Mouse (Mus musculus) testis, adult 2 months (tissue): ENCODE results near the gene Map2k4. TPM values are rescaled to one million over a fixed set of nuclear protein-coding genes. Genes with fewer than 3 reads are reported as not detected.

ENCODE experiments used
- H3K27ac ChIP-seq: fragments of 200-500 bp; 2 replicates; pipeline ENCODE4 v1.5.1; 2012; ENCODE audit warnings: low read depth, low read length; ENCODE audit not compliant: control insufficient read depth, insufficient read depth
- H3K27me3 ChIP-seq: fragments of 200-500 bp; 2 replicates; pipeline ENCODE4 v1.6.1; 2012; ENCODE audit warnings: mild to moderate bottlenecking, low read length, moderate library complexity; ENCODE audit not compliant: control insufficient read depth, insufficient read depth
- H3K36me3 ChIP-seq: fragments of 200-500 bp; 2 replicates; pipeline ENCODE4 v1.6.1; 2012; ENCODE audit warnings: mild to moderate bottlenecking, low read length; ENCODE audit not compliant: control insufficient read depth, insufficient read depth
- H3K4me1 ChIP-seq: fragments of 200-500 bp; 2 replicates; pipeline ENCODE4 v1.6.1; 2012; ENCODE audit warnings: low read length; ENCODE audit not compliant: control insufficient read depth, insufficient read depth
- H3K4me3 ChIP-seq: fragments of 200-500 bp; 2 replicates; pipeline ENCODE4 v1.5.1; 2012; ENCODE audit warnings: low read depth, mild to moderate bottlenecking, low read length, moderate library complexity, mixed read lengths; ENCODE audit not compliant: control insufficient read depth
- CTCF ChIP-seq: fragments of 200-500 bp; IDR thresholded peaks from 2 replicates; pipeline ENCODE4 v1.5.1; 2012; ENCODE audit warnings: low read depth, mild to moderate bottlenecking, inconsistent platforms, low read length, moderate library complexity; ENCODE audit not compliant: control insufficient read depth, insufficient read depth, insufficient replicate concordance
- POLR2A ChIP-seq: fragments of 200-500 bp; IDR thresholded peaks from 2 replicates; pipeline ENCODE4 v1.6.1; 2012; ENCODE audit warnings: low read depth, mild to moderate bottlenecking, inconsistent platforms, low read length, moderate library complexity; ENCODE audit not compliant: control insufficient read depth
- polyA plus RNA-seq: library from polyadenylated mRNA; depleted of rRNA; stranded (reverse); fragments of >200 nt; gene quantifications from 2 replicates; pipeline ENCODE4 v1.2.3, GENCODE M21; 2012

Gene Map2k4
- polyA plus RNA-seq, 1 experiment: 6.9 TPM

GRCm38 (mm10) chr11:65773535-65773934, 14.6 kb downstream of the Map2k4 start:
- no peaks in the 10 kb centered on the region for H3K36me3 ChIP-seq
- H3K4me1 ChIP-seq: no peaks in the 10 kb centered on the region
- no peaks in the 10 kb centered on the region for H3K27me3 ChIP-seq
- no peak for TF ChIP-seq POLR2A
- TF ChIP-seq CTCF: no peak
- no peak overlapping the region for H3K4me3 ChIP-seq
- H3K27ac ChIP-seq: no peak overlapping the region

- TF ChIP-seq POLR2A (no peak), CTCF (no peak)
- H3K4me1 ChIP-seq: no peaks in the 10 kb centered on the region
- no peak overlapping the region for H3K4me3 ChIP-seq
- H3K27ac ChIP-seq: no peak overlapping the region
- no peaks in the 10 kb centered on the region for H3K27me3 ChIP-seq
- H3K36me3 ChIP-seq: no peaks in the 10 kb centered on the region
Measured at GRCm38 (mm10) chr11:65771546-65771945, 16.6 kb downstream of the Map2k4 start.

GRCm38 (mm10) chr11:65769990-65770389, 18.1 kb downstream of the Map2k4 start:
- no peak overlapping the region for H3K27ac ChIP-seq
- no peak overlapping the region for H3K4me3 ChIP-seq
- no peaks in the 10 kb centered on the region for H3K4me1 ChIP-seq
- H3K36me3 ChIP-seq: no peaks in the 10 kb centered on the region
- H3K27me3 ChIP-seq: no peaks in the 10 kb centered on the region
- TF ChIP-seq POLR2A: no peak
- no peak for TF ChIP-seq CTCF

- Histone ChIP-seq H3K27me3 (no peaks in the 10 kb centered on the region), H3K4me1 (no peaks in the 10 kb centered on the region), H3K36me3 (no peaks in the 10 kb centered on the region), H3K4me3 (no peak overlapping the region), H3K27ac (no peak overlapping the region)
- TF ChIP-seq POLR2A (no peak), CTCF (no peak)
Measured at GRCm38 (mm10) chr11:65768445-65768844, 19.7 kb downstream of the Map2k4 start.

GRCm38 (mm10) chr11:65760912-65761311, 27.2 kb downstream of the Map2k4 start:
- TF ChIP-seq POLR2A (no peak), CTCF (no peak)
- Histone ChIP-seq H3K27me3 (no peaks in the 10 kb centered on the region), H3K27ac (no peak overlapping the region), H3K4me3 (no peak overlapping the region), H3K4me1 (no peaks in the 10 kb centered on the region), H3K36me3 (no peaks in the 10 kb centered on the region)

GRCm38 (mm10) chr11:65759350-65759749, 28.7 kb downstream of the Map2k4 start:
- Histone ChIP-seq H3K4me3 (no peak overlapping the region), H3K4me1 (no peaks in the 10 kb centered on the region), H3K27me3 (no peaks in the 10 kb centered on the region), H3K36me3 (no peaks in the 10 kb centered on the region), H3K27ac (no peak overlapping the region)
- TF ChIP-seq CTCF: no peak
- no peak for TF ChIP-seq POLR2A

GRCm38 (mm10) chr11:65754161-65754560, 33.9 kb downstream of the Map2k4 start:
- no peaks in the 10 kb centered on the region for H3K36me3 ChIP-seq
- no peaks in the 10 kb centered on the region for H3K27me3 ChIP-seq
- no peak overlapping the region for H3K27ac ChIP-seq
- TF ChIP-seq POLR2A (no peak), CTCF (no peak)
- no peak overlapping the region for H3K4me3 ChIP-seq
- H3K4me1 ChIP-seq: no peaks in the 10 kb centered on the region

GRCm38 (mm10) chr11:65753593-65753992, 34.5 kb downstream of the Map2k4 start:
- Histone ChIP-seq H3K4me3 (no peak overlapping the region), H3K4me1 (no peaks in the 10 kb centered on the region), H3K27me3 (no peaks in the 10 kb centered on the region), H3K27ac (no peak overlapping the region), H3K36me3 (no peaks in the 10 kb centered on the region)
- TF ChIP-seq CTCF (no peak), POLR2A (no peak)
